Mouse (Mus musculus): ENCODE data around the gene Foxq1. TPM values are rescaled to one million over a fixed set of nuclear protein-coding genes. Genes with fewer than 3 reads are reported as not detected.

Gene Foxq1
- polyA plus RNA-seq (2012; rRNA removed), result 2.9 and 3.1 TPM in 2 replicates
- 2.5 and 3.3 TPM in 2 replicates for polyA plus RNA-seq (2014; fragmentation: Nextera tagmentation; extraction: Ambion mirVana)

DNA sequence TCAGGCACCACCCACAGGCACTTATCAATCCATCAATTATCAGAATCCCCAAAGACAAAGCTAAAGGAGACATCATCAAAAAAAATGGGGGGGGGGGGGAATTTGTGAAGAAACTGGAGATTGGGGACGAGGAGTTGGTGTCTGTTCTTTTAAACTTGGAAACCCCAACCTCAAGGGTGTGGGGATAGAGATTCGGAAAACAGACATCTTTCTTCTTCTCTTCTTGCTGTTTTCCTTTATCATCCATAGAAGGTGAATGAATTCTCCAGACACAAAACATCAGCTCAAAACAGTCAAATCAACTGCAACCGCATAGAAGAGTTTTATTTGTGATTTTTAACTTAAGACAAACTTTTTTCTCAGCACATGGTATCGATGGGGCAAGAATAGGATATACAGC, at the start of gene Foxq1:
Foxq1 (plus strand) TSS at position 301 of the 400 bp plus-strand sequence.
- H3K9me3 ChIP-seq (ENCODE audit: control insufficient read depth, low read length), result no peaks in the 10 kb centered on the region
- H3K4me2 ChIP-seq (replicated peaks; ENCODE audit: low read depth, low read length, severe bottlenecking), result no peak within 1 kb of the TSS
- H3K4me1 ChIP-seq (ENCODE audit: control insufficient read depth, insufficient read depth, low read length), result peaks cover 16% of the 10 kb centered on the region; the same call in 1 of the 2 replicates
- DNase-seq (ENCODE audit: low spot score), result no peak
- no peak within 1 kb of the TSS for H3K4me3 ChIP-seq (replicated peaks; ENCODE audit: low read length)
- no peak within 1 kb of the TSS for H3K27ac ChIP-seq (replicated peaks; ENCODE audit: low read depth, low read length)
- no peak for TF ChIP-seq POLR2A (IDR thresholded peaks at IDR 0.05; ENCODE audit: borderline replicate concordance, extremely low read depth, insufficient read depth, insufficient read length)
- H3K9ac ChIP-seq (ENCODE audit: low read depth, low read length, severe bottlenecking), result no peak within 1 kb of the TSS
- H3K36me3 ChIP-seq (ENCODE audit: control insufficient read depth, insufficient read depth, low read length), result no peaks in the 10 kb centered on the region
- 82% methylated on average over 4 of the region's 4 CpGs for WGBS
- no peak for ATAC-seq (ENCODE audit: low FRiP score, low read depth)
- H3K27me3 ChIP-seq (ENCODE audit: control insufficient read depth, insufficient read depth, low read length), result peaks cover 64% of the 10 kb centered on the region

DNA sequence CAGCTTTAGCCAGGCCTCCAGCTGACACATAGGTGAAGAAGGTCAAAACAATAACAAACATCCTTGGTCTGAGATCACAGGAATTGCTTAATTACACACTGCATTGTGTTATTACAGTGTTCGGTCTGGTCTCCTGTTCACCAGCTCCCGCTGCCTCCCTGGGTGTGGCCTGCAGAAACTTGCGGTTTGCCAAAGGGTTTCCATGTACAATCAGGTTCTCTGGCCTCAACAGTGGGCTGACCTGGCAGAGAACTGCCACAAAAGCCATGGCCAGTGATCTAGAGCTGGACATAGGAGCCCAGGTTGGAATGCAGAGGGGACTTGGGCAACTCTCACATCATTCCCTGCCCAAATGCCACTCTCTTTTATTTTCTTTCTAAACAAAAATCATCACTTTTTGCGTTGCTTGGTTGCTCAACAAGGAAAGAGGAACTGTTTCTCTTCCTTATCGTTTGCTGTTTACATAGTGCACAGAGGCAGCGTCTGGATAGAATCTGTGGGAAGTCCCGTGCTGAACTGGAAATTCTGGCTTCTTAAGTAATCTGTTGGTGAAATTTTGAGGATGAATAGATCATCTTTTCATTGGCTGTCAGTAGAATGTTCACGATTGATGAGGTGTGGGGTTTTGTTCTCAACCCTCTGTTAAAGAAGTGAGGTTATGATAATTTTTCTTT, 49.3 kb upstream of the Foxq1 start:
- ATAC-seq (ENCODE audit: low FRiP score, low read depth) (no peak), DNase-seq (ENCODE audit: low spot score) (no peak)
- Histone ChIP-seq H3K27ac (replicated peaks; ENCODE audit: low read depth, low read length) (no peak overlapping the region), H3K9me3 (ENCODE audit: control insufficient read depth, low read length) (no peaks in the 10 kb centered on the region), H3K27me3 (ENCODE audit: control insufficient read depth, insufficient read depth, low read length) (no peaks in the 10 kb centered on the region), H3K9ac (ENCODE audit: low read depth, low read length, severe bottlenecking) (no peak overlapping the region), H3K4me2 (replicated peaks; ENCODE audit: low read depth, low read length, severe bottlenecking) (no peak overlapping the region), H3K4me3 (replicated peaks; ENCODE audit: low read length) (no peak overlapping the region), H3K36me3 (ENCODE audit: control insufficient read depth, insufficient read depth, low read length) (no peaks in the 10 kb centered on the region), H3K4me1 (ENCODE audit: control insufficient read depth, insufficient read depth, low read length) (no peaks in the 10 kb centered on the region)
- 73% methylated on average over 8 of the region's 8 CpGs for WGBS
- no peak for TF ChIP-seq POLR2A (IDR thresholded peaks at IDR 0.05; ENCODE audit: borderline replicate concordance, extremely low read depth, insufficient read depth, insufficient read length)

DNA sequence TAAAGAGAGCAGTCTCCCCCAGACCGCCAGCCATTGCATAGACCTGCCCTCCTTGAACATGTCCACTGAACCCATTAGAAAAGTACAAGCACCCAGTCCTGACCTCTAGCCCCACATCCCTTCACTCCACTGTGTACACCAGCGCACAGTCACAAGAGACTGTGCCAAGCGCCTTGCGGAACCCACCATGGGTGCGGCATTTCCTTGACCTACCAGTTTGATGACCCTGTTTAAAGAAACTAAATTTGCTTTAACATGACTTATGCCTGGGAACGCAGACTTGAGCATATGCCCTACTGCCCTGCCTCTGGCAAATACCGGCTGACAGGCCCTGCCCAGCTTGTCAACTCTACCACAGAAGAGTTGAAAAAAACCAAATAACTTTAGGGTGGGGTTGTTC, 40.7 kb upstream of the Foxq1 start:
- no peaks in the 10 kb centered on the region for H3K9me3 ChIP-seq (ENCODE audit: control insufficient read depth, low read length)
- H3K4me2 ChIP-seq (replicated peaks; ENCODE audit: low read depth, low read length, severe bottlenecking), result no peak overlapping the region
- WGBS, result 85% methylated on average over 7 of the region's 7 CpGs
- H3K27me3 ChIP-seq (ENCODE audit: control insufficient read depth, insufficient read depth, low read length), result no peaks in the 10 kb centered on the region
- H3K36me3 ChIP-seq (ENCODE audit: control insufficient read depth, insufficient read depth, low read length), result no peaks in the 10 kb centered on the region
- ATAC-seq (ENCODE audit: low FRiP score, low read depth) (no peak), DNase-seq (ENCODE audit: low spot score) (no peak)
- no peaks in the 10 kb centered on the region for H3K4me1 ChIP-seq (ENCODE audit: control insufficient read depth, insufficient read depth, low read length)
- H3K4me3 ChIP-seq (replicated peaks; ENCODE audit: low read length), result no peak overlapping the region
- TF ChIP-seq POLR2A (IDR thresholded peaks at IDR 0.05; ENCODE audit: borderline replicate concordance, extremely low read depth, insufficient read depth, insufficient read length), result no peak
- H3K27ac ChIP-seq (replicated peaks; ENCODE audit: low read depth, low read length), result no peak overlapping the region
- no peak overlapping the region for H3K9ac ChIP-seq (ENCODE audit: low read depth, low read length, severe bottlenecking)

GRCm38 (mm10) chr13:31518411-31518886, 37.5 kb upstream of the Foxq1 start:
- 54% methylated on average over 10 of the region's 10 CpGs for WGBS
- Histone ChIP-seq H3K9ac (ENCODE audit: low read depth, low read length, severe bottlenecking) (no peak overlapping the region), H3K27me3 (ENCODE audit: control insufficient read depth, insufficient read depth, low read length) (no peaks in the 10 kb centered on the region), H3K4me1 (ENCODE audit: control insufficient read depth, insufficient read depth, low read length) (no peaks in the 10 kb centered on the region), H3K4me2 (replicated peaks; ENCODE audit: low read depth, low read length, severe bottlenecking) (no peak overlapping the region), H3K36me3 (ENCODE audit: control insufficient read depth, insufficient read depth, low read length) (no peaks in the 10 kb centered on the region), H3K27ac (replicated peaks; ENCODE audit: low read depth, low read length) (no peak overlapping the region), H3K4me3 (replicated peaks; ENCODE audit: low read length) (no peak overlapping the region), H3K9me3 (ENCODE audit: control insufficient read depth, low read length) (no peaks in the 10 kb centered on the region)
- TF ChIP-seq POLR2A (IDR thresholded peaks at IDR 0.05; ENCODE audit: borderline replicate concordance, extremely low read depth, insufficient read depth, insufficient read length), result no peak
- DNase-seq (ENCODE audit: low spot score), result no peak
- no peak for ATAC-seq (ENCODE audit: low FRiP score, low read depth)

GRCm38 (mm10) chr13:31518971-31519370, 37.0 kb upstream of the Foxq1 start:
- no peak overlapping the region for H3K27ac ChIP-seq (replicated peaks; ENCODE audit: low read depth, low read length)
- TF ChIP-seq POLR2A (IDR thresholded peaks at IDR 0.05; ENCODE audit: borderline replicate concordance, extremely low read depth, insufficient read depth, insufficient read length), result no peak
- H3K36me3 ChIP-seq (ENCODE audit: control insufficient read depth, insufficient read depth, low read length), result no peaks in the 10 kb centered on the region
- H3K9ac ChIP-seq (ENCODE audit: low read depth, low read length, severe bottlenecking), result no peak overlapping the region
- no peak overlapping the region for H3K4me2 ChIP-seq (replicated peaks; ENCODE audit: low read depth, low read length, severe bottlenecking)
- no peaks in the 10 kb centered on the region for H3K27me3 ChIP-seq (ENCODE audit: control insufficient read depth, insufficient read depth, low read length)
- H3K4me3 ChIP-seq (replicated peaks; ENCODE audit: low read length), result no peak overlapping the region
- H3K9me3 ChIP-seq (ENCODE audit: control insufficient read depth, low read length), result no peaks in the 10 kb centered on the region
- DNase-seq (ENCODE audit: low spot score) (no peak), ATAC-seq (ENCODE audit: low FRiP score, low read depth) (no peak)
- H3K4me1 ChIP-seq (ENCODE audit: control insufficient read depth, insufficient read depth, low read length), result no peaks in the 10 kb centered on the region
- 91% methylated on average over 9 of the region's 9 CpGs for WGBS

Data from limb, embryonic 14.5 days (tissue).